Mouse (Mus musculus): Measurements from ENCODE around the gene Bcl11b.

Gene Bcl11b

GRCm38 (mm10) chr12:107998746-107999145 is 4.7 kb downstream of the Bcl11b start:
- peak; percentile 69 for DNase-seq (ENCODE audit: low spot score)

DNA sequence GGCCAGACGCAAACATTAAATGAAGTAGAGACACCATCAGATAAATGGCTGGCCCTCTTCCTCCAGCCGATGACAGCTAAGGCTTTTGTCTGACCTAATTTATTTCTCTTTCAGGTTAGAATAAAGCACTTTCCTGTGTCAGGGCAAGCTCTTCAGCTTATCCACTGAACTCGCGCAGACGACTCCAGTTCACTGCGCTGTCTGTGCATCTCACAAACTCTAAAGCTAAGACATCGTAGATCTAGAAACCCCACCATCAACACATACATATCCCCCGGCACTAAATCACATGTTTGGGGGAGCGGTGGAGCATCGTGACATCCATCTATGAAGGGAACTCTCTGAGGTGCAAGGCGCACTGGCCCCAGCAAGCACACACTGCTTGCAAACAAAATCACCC is 5.5 kb downstream of the Bcl11b start:
- no peak for DNase-seq (ENCODE audit: low spot score)

GRCm38 (mm10) chr12:107997241-107997640 is 6.2 kb downstream of the Bcl11b start:
- no peak for DNase-seq (ENCODE audit: low spot score)

- DNase-seq (ENCODE audit: low spot score): no peak
Observed at GRCm38 (mm10) chr12:107996773-107997172, 6.6 kb downstream of the Bcl11b start.

- DNase-seq (ENCODE audit: low spot score): no peak
Observed at GRCm38 (mm10) chr12:107996216-107996615, 7.2 kb downstream of the Bcl11b start.

GRCm38 (mm10) chr12:107994421-107994820 is 9.0 kb downstream of the Bcl11b start:
- DNase-seq (ENCODE audit: low spot score): no peak

DNA sequence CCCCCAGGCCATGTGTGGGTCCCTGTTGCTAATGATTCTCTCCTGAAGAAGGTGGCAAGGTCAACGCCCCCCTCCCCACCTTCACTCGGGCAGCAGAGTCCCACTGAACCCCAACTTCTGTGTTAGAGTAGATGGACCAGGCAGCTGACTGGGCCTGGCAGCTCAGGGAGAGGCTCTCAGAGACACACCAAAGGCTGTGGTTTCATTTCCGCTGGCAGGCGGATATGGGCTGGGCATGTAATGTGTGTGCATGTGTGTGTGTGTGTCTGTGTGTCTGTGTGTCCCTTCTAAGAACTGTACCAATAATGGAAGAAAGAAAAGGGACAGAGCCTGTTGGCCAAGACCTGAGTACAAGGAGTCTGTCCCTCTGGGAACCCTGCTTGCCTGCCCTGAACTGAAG is 10.4 kb downstream of the Bcl11b start:
- no peak for DNase-seq (ENCODE audit: low spot score)

- DNase-seq (ENCODE audit: low spot score): no peak
Observed at GRCm38 (mm10) chr12:107991191-107991590, 12.2 kb downstream of the Bcl11b start.

GRCm38 (mm10) chr12:107983211-107983610 is 20.2 kb downstream of the Bcl11b start:
- DNase-seq (ENCODE audit: low spot score): no peak

DNA sequence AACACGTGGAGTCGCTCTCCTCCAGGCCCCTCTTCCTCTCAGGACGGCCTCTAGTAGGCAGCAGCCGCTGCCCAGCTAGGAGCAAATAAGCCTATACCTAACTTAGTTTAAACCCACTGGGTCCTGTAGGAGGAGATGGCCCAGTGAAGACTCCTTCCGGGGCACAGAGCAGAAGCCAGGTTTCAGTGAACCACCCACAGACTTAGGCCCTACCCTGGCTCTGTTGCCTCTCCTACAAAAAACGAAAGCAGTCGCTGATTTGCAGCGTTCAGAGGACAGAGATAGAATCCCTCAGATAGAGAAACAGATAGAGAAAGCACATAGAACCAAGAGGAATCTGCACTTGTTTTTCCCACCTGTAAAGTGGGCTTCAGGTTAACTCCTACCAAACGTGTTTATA is 21.1 kb downstream of the Bcl11b start:
- DNase-seq (ENCODE audit: low spot score): no peak

DNA sequence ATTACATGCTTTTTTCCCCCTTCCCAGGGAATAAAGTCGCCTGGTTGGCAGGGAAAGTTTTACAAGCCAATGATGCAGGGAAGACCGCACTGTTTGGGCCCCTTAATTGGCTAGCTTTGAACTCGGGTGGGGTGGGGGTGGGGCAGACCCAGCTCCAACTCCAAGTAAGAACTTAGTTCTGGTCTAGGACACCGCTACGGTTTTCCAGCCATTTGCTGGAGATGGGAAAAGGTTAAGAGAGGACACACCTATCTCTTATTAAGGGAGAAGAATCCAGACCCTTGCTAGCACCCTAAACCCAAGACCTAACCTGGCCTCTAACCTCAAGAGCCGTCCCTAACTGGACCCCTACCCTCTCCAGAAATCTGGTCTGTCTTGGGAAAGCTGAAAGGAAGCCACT is 22.2 kb downstream of the Bcl11b start:
- no peak for DNase-seq (ENCODE audit: low spot score)

DNA sequence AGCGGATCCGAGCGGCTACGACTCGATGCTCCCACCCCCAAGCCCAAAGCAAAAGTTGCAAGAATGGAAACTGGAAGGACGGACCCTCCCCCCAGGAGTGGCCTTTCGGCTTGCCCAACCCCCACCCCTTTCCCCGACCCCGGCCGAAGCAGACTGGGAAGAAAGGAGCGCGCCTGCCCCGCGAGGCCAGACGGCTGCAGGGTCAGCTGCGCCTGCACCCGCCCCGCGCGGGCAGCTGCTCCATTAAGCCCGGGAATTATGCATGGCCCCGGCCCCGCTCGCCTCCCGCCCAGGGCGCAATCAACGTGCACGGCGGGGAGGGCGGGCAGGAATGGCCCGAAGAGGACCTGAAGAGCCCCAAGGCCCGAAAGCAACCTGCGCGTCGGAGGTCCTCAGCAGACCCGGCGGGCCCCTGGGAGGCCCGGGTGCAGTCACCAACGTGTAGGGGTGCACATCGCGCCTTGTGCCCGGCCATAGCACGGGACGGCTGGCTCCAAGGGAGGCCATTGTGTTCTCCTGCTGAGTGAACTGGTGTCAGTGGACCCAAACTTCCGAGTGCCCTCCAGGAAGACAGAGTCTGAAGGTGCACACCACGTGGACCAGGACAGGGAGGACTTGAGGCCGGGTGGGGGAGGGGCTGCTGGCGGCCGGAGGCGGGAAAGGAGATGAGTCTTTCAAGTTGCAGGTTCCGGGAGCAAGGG is 23.0 kb downstream of the Bcl11b start:
- DNase-seq (ENCODE audit: low spot score): no peak

DNA sequence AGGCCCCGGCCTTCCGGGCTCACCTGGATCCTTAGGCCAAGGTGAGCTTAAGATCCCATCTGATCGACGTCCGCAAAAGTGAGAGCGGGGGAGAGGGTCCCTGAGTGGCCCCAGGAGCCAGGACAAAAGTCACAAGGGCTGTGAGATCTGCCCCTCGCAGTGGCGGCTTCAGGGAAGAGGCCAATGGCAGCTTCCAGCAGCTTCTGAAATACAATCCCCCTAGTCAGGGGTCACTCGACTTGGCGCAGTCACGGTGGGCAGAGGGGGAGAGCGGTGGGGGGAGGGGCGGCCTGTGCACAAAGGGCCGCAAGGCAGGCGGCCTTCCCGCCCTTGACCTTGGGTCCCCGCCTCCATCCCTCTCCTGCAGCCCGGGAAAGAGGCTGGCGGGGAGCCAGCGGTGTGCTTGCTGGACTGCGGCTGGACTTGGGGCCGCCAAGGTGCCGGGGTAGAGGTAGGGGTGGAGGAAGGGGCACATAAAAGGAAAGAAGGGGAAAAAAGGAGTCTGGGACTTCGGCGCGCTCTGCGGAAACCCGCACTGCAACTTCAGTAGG is 23.6 kb downstream of the Bcl11b start:
- DNase-seq (ENCODE audit: low spot score): no peak

GRCm38 (mm10) chr12:107978736-107979255 is 24.6 kb downstream of the Bcl11b start:
- no peak for DNase-seq (ENCODE audit: low spot score)

GRCm38 (mm10) chr12:107978063-107978462 is 25.3 kb downstream of the Bcl11b start:
- no peak for DNase-seq (ENCODE audit: low spot score)

GRCm38 (mm10) chr12:107977534-107977933 is 25.9 kb downstream of the Bcl11b start:
- no peak for DNase-seq (ENCODE audit: low spot score)

GRCm38 (mm10) chr12:107977086-107977485 is 26.3 kb downstream of the Bcl11b start:
- no peak for DNase-seq (ENCODE audit: low spot score)

- no peak for DNase-seq (ENCODE audit: low spot score)
Observed at GRCm38 (mm10) chr12:107976571-107977001, 26.8 kb downstream of the Bcl11b start.

- DNase-seq (ENCODE audit: low spot score): no peak
Observed at GRCm38 (mm10) chr12:107975897-107976570, 27.4 kb downstream of the Bcl11b start.

- no peak for DNase-seq (ENCODE audit: low spot score)
Observed at GRCm38 (mm10) chr12:107975479-107975896, 27.9 kb downstream of the Bcl11b start.

DNA sequence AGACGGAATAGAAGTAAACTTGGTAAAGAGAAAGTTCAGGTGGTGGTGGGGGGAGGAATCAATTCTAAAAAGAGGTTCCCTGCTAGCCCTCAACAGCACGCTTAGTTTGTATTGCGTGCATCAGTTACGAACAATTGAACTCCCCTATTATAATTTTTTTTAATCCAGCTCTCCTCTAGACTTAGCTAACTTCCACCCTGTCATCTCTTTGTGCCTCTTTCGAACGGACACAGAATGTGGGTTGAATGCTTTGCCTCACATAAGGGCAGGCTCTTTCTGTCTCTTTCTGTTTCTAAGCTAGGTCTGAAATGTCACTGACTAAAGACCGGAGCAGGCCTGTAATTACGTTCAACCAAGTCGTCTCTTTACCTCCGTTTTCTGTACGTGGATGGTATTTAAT is 28.9 kb downstream of the Bcl11b start:
- no peak for DNase-seq (ENCODE audit: low spot score)

DNA sequence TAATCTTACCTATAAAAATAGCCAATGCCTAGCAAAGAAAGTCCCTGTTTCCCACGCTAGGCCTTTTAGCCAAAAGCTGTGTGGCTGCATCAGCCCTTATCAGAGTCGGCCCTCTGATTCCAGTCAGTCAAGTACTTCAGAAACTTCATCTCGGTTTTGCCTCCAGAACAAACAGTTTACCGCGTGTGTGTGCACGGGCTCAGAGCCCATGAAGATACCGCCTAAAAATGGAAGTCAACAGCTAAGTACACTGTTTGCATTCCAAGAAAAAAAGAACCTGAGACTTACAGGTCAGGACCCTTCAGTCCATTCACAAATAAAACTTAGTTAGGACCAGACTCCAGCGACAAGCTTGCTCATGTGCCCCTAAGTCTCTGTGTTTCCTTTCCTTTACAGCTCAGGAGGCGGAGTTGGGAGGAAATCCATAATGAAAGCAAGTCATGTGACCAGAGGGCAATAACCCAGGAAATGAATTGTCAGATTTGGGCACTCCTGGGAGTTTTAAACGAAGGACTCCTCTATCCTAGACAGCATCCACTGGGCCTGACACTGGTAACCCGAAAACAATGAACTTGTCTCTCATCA is 29.8 kb downstream of the Bcl11b start:
- DNase-seq (ENCODE audit: low spot score): no peak

Data from adipocyte (in vitro differentiated cells).